Mouse (Mus musculus): ENCODE measurements around the gene Fndc9. TPM values are rescaled to one million over a fixed set of nuclear protein-coding genes. Genes with fewer than 3 reads are reported as not detected.

Gene Fndc9
- total and polyA plus RNA-seq, 3 experiments = not detected

DNA sequence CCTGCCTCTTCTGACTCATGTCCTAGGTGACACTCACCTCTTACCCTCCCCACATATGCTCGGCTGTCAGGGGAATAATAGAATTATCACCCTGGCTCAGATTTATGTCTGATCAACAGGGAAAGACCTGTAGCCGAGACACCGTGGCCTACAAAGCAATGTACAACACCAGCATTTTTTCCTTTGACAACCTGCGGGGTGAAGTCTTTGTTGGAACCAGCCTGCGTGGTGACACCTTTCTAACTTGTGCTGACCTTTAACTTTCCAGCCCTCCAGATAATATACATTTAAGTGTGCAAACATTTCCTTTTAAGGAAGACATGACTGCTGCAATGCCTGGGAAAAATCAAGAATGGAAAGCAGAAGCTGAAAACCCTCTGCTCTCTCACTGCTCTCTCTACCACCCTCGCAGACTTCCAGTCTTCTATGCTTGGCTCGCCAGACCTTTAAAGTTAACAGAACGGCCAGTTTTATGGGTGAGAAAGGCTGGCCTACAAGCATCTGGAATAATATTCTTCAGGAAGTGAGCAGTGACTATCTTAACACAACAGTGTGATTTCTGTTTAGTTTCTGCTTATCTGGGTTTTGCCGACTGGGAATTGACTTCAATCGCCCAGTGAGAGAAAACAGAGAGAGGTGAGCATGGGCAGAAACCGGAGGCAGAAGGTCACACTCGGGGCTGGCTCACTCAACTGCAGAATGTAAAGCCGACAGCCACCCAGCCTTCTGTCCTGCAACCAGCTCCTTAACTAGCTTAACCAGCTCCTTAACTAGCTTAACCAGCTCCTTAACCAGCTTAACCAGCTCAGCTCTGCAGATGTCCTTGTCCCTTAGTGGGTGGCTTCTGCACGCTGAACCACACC is 20.7 kb upstream of the Fndc9 start:
- TF ChIP-seq POLR2A (IDR thresholded peaks at IDR 0.05; ENCODE audit: insufficient read depth, low read depth, low read length) = no peak
- no peak for TF ChIP-seq CTCF (IDR thresholded peaks at IDR 0.05)
- TF ChIP-seq EP300 (IDR thresholded peaks at IDR 0.05; ENCODE audit: insufficient read depth, low read depth, low read length) = no peak
- H3K4me3 ChIP-seq = no peak overlapping the region
- no peaks in the 10 kb centered on the region for H3K27me3 ChIP-seq (ENCODE audit: control insufficient read depth, insufficient read depth, low read length)
- no peak overlapping the region for H3K27ac ChIP-seq
- 0 out of 2 replicates have a peak overlapping the region, but pooled peaks have one; percentile 15 for H3K9ac ChIP-seq (ENCODE audit: low read depth, low read length)
- peak; percentile 18 to 25 for DNase-seq
- intact Hi-C loops (cut with DNase I) = loop anchor here (1.0 to 5.0 kb wide), 3 partner anchors 86 to 197 kb away; partner anchors contain the start of gene Gm12166
- no peaks in the 10 kb centered on the region for H3K79me2 ChIP-seq (replicated peaks; ENCODE audit: control insufficient read depth, insufficient read depth, low read length)
- WGBS = 37% methylated on average over 14 of the region's 14 CpGs
- H3K36me3 ChIP-seq (ENCODE audit: control insufficient read depth, insufficient read depth, low read length) = no peaks in the 10 kb centered on the region
- peaks cover 4% of the 10 kb centered on the region for H3K4me1 ChIP-seq (ENCODE audit: control insufficient read depth, insufficient read depth, low read length)

DNA sequence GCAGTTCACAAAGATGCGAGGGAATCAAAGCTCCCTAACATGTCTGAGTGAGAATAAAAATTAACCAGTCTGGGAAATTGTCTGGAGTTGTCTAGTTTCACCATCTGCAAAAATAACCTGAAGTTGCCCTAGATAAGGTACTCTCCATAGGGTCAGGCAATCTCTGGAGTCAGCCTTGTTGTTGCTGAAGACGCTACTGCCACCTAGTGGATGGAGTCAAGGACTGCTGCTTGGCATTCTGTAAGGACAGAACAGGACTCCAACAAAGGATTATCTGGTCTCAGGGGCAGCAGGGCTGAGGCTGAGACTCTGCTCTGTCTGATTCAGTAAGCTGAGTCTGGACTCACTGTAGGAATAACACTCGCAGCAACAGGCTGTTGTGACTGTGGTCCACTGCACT is 20.0 kb upstream of the Fndc9 start:
- TF ChIP-seq CTCF (IDR thresholded peaks at IDR 0.05) (peak; percentile 96), POLR2A (IDR thresholded peaks at IDR 0.05; ENCODE audit: insufficient read depth, low read depth, low read length) (no peak), EP300 (IDR thresholded peaks at IDR 0.05; ENCODE audit: insufficient read depth, low read depth, low read length) (peak; percentile 87)
- DNase-seq = peak; percentile 42 to 58

DNA sequence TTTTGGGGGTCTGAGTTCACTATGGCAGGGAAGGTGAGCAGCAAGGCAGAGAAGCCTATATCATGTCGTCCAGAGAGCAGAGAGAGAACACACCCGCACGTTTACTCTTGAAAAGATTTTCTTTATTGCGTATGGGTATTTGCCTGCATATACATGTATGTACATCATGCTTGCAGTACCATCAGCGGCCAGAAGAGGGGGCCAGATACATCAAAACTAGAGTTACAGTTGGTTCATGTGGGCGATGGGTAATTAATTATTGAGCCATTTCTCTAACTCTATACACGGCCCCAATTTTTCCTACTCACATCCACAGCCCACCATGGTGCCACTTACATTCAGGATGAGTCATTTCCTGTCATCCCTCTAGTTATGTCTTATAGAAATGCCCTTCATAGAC is 18.7 kb upstream of the Fndc9 start:
- Histone ChIP-seq H3K4me3 (no peak overlapping the region), H3K79me2 (replicated peaks; ENCODE audit: control insufficient read depth, insufficient read depth, low read length) (no peaks in the 10 kb centered on the region), H3K4me1 (ENCODE audit: control insufficient read depth, insufficient read depth, low read length) (peaks cover 4% of the 10 kb centered on the region), H3K27me3 (ENCODE audit: control insufficient read depth, insufficient read depth, low read length) (no peaks in the 10 kb centered on the region), H3K27ac (no peak overlapping the region), H3K36me3 (ENCODE audit: control insufficient read depth, insufficient read depth, low read length) (no peaks in the 10 kb centered on the region), H3K9ac (ENCODE audit: low read depth, low read length) (no peak overlapping the region)
- WGBS = 75% methylated on average over 7 of the region's 7 CpGs
- DNase-seq = no peak
- intact Hi-C loops (cut with DNase I) = loop anchor here (2.0 to 5.0 kb wide), 2 partner anchors 199 to 272 kb away; partner anchors contain the start of gene Lsm11
- TF ChIP-seq EP300 (IDR thresholded peaks at IDR 0.05; ENCODE audit: insufficient read depth, low read depth, low read length) (no peak), CTCF (IDR thresholded peaks at IDR 0.05) (peak; percentile 62)

More for the DNA sequence above, 20.0 kb upstream of the Fndc9 start:
- Histone ChIP-seq H3K9ac (ENCODE audit: low read depth, low read length) (no peak overlapping the region), H3K4me1 (ENCODE audit: control insufficient read depth, insufficient read depth, low read length) (peaks cover 4% of the 10 kb centered on the region), H3K36me3 (ENCODE audit: control insufficient read depth, insufficient read depth, low read length) (no peaks in the 10 kb centered on the region), H3K27me3 (ENCODE audit: control insufficient read depth, insufficient read depth, low read length) (no peaks in the 10 kb centered on the region), H3K79me2 (replicated peaks; ENCODE audit: control insufficient read depth, insufficient read depth, low read length) (no peaks in the 10 kb centered on the region), H3K27ac (no peak overlapping the region), H3K4me3 (no peak overlapping the region)
- 12% methylated on average over 3 of the region's 3 CpGs for WGBS
- intact Hi-C loops (cut with DNase I) = loop anchor here (1.0 to 5.0 kb wide), 3 partner anchors 87 to 198 kb away; partner anchors contain the start of gene Gm12166

DNA sequence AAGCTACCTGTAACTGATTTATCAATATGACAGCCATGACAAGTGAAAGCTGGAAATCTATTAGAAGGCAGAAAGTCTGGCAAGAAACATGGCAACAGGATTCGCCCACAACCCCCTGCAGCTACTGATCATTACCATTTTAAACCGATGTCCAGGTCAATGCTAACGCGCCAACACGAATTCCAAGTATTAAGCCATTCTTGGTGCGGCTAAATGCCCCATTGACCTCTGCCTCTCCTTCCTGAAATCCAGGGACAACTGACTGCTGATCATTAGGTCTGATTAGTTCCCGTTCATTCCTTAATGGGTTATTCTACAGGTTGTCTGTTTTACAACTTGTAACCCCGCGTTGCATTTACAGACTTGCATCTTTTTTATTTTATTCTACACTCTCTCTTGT is 17.6 kb upstream of the Fndc9 start:
- no peak for DNase-seq
- 88% methylated on average over 9 of the region's 9 CpGs for WGBS
- Histone ChIP-seq H3K27me3 (ENCODE audit: control insufficient read depth, insufficient read depth, low read length) (no peaks in the 10 kb centered on the region), H3K4me3 (no peak overlapping the region), H3K36me3 (ENCODE audit: control insufficient read depth, insufficient read depth, low read length) (no peaks in the 10 kb centered on the region), H3K4me1 (ENCODE audit: control insufficient read depth, insufficient read depth, low read length) (peaks cover 4% of the 10 kb centered on the region), H3K9ac (ENCODE audit: low read depth, low read length) (no peak overlapping the region), H3K79me2 (replicated peaks; ENCODE audit: control insufficient read depth, insufficient read depth, low read length) (no peaks in the 10 kb centered on the region), H3K27ac (no peak overlapping the region)
- intact Hi-C loops (cut with DNase I) = loop anchor here (2.0 to 5.0 kb wide), 2 partner anchors 200 to 273 kb away; partner anchors contain the start of gene Lsm11
- TF ChIP-seq CTCF (IDR thresholded peaks at IDR 0.05) (no peak), EP300 (IDR thresholded peaks at IDR 0.05; ENCODE audit: insufficient read depth, low read depth, low read length) (no peak), POLR2A (IDR thresholded peaks at IDR 0.05; ENCODE audit: insufficient read depth, low read depth, low read length) (no peak)

DNA sequence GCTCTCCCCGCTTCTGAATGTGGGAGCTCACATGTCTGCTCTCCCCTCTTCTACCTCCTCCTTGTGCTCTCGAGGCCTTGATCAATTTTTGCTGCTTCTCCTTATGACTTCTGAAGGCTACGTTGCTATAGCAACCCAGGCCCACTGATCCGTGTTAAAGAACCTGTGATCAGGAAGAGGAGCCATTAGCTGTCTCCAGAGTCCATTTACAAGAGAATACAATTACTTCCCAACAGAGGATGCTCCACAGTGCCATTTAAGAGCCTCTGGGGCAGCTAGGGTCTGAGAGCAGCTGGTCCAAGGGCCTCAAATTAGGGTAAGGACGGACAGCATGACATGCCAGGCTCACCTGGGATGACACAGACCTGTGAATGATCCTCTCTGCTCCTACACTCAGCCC is 16.7 kb upstream of the Fndc9 start:
- no peak overlapping the region for H3K27ac ChIP-seq
- no peak overlapping the region for H3K9ac ChIP-seq (ENCODE audit: low read depth, low read length)
- no peak for DNase-seq
- no peaks in the 10 kb centered on the region for H3K27me3 ChIP-seq (ENCODE audit: control insufficient read depth, insufficient read depth, low read length)
- TF ChIP-seq POLR2A (IDR thresholded peaks at IDR 0.05; ENCODE audit: insufficient read depth, low read depth, low read length) (no peak), EP300 (IDR thresholded peaks at IDR 0.05; ENCODE audit: insufficient read depth, low read depth, low read length) (no peak), CTCF (IDR thresholded peaks at IDR 0.05) (no peak)
- H3K4me1 ChIP-seq (ENCODE audit: control insufficient read depth, insufficient read depth, low read length) = peaks cover 4% of the 10 kb centered on the region
- 64% methylated on average over 5 of the region's 5 CpGs for WGBS
- no peaks in the 10 kb centered on the region for H3K36me3 ChIP-seq (ENCODE audit: control insufficient read depth, insufficient read depth, low read length)
- no peak overlapping the region for H3K4me3 ChIP-seq
- intact Hi-C loops (cut with DNase I) = loop anchor here (5.0 kb wide), 1 partner anchor 201 kb away; no protein-coding TSS in a partner anchor
- H3K79me2 ChIP-seq (replicated peaks; ENCODE audit: control insufficient read depth, insufficient read depth, low read length) = no peaks in the 10 kb centered on the region

DNA sequence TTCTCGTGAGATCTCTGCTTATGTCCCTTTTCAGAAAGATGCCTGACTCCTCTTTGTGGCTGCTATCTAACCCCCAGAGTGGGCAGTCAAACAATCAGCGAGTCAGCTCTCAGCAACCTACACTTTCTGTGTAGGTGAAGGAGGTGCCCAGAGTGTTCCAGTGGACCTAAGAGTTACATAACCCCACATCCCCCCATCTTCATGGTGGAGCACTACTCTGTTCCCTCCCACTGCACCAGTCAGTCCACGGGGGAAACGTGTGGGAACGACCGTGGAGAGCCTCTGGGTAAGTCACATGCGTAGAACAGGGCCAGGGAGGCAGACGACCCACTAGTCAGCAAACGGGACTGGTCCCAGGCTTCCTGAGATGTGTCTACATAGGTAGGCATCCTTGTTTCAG is 16.0 kb upstream of the Fndc9 start:
- Histone ChIP-seq H3K36me3 (ENCODE audit: control insufficient read depth, insufficient read depth, low read length) (no peaks in the 10 kb centered on the region), H3K4me3 (no peak overlapping the region), H3K79me2 (replicated peaks; ENCODE audit: control insufficient read depth, insufficient read depth, low read length) (no peaks in the 10 kb centered on the region), H3K27me3 (ENCODE audit: control insufficient read depth, insufficient read depth, low read length) (no peaks in the 10 kb centered on the region), H3K27ac (no peak overlapping the region), H3K4me1 (ENCODE audit: control insufficient read depth, insufficient read depth, low read length) (peaks cover 3% of the 10 kb centered on the region), H3K9ac (ENCODE audit: low read depth, low read length) (no peak overlapping the region)
- WGBS = 80% methylated on average over 9 of the region's 9 CpGs
- intact Hi-C loops (cut with DNase I) = loop anchor here (5.0 kb wide), 1 partner anchor 202 kb away; no protein-coding TSS in a partner anchor
- no peak for TF ChIP-seq EP300 (IDR thresholded peaks at IDR 0.05; ENCODE audit: insufficient read depth, low read depth, low read length)
- TF ChIP-seq CTCF (IDR thresholded peaks at IDR 0.05) = no peak
- TF ChIP-seq POLR2A (IDR thresholded peaks at IDR 0.05; ENCODE audit: insufficient read depth, low read depth, low read length) = no peak
- DNase-seq = no peak
